Mouse (Mus musculus) adrenal gland, postnatal 14 days (tissue): ENCODE results near the gene Fam20a. TPM values are rescaled to one million over a fixed set of nuclear protein-coding genes. Genes with fewer than 3 reads are reported as not detected.

Experiments
- DNase-seq: peaks from one replicate; pipeline ENCODE4 v3.0.0; 2021; ENCODE audit warnings: mixed read lengths
- total RNA-seq: library from RNA; stranded (reverse); gene quantifications from 2 replicates; pipeline ENCODE4 v1.2.3, GENCODE M21; 2021

The Fam20a gene
- total RNA-seq, 1 experiment from 2014 or later, result 9.0 TPM

DNA sequence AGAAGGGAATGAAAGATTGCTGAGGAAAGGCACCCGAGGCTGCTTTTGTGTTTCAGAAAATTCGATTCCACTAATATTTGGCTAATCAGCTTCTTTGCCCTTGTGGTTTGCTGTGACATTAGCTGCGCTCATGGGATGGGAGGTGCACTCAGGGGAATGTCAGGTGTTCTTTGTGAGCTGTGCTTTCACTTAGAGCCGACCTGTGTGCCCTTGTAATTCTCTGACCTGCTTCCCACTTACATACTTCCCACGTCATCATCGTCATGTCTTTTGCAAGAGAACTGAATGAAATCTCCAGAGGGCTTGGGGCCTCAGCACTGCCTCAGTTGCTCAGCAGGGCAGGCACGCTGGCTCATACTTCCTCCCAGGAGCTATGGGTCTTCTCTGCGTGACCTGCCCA is 68.9 kb downstream of the Fam20a start:
- DNase-seq, result no peak

DNA sequence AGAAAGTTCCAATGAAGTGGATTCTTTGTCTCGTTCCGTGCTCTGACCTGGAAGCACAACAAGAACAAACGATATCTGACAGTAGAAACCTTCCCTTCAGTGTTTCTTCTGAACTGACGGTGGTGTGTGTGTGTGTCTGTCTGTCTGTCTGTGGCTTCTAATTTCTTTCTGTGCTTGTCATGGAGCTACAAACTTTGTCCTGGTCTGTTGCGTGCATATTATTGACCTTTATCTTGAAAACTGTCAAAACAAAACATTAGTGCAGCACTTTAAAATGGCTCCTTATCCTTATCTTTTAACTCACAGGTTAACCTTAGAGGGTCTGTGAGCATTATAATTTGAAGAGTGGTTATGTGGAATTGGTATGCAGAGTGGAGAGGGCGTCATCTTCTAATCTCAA is 69.6 kb downstream of the Fam20a start:
- DNase-seq, result no peak

GRCm38 (mm10) chr11:109651566-109652024 is 70.5 kb downstream of the Fam20a start:
- peak; percentile 74 for DNase-seq

DNA sequence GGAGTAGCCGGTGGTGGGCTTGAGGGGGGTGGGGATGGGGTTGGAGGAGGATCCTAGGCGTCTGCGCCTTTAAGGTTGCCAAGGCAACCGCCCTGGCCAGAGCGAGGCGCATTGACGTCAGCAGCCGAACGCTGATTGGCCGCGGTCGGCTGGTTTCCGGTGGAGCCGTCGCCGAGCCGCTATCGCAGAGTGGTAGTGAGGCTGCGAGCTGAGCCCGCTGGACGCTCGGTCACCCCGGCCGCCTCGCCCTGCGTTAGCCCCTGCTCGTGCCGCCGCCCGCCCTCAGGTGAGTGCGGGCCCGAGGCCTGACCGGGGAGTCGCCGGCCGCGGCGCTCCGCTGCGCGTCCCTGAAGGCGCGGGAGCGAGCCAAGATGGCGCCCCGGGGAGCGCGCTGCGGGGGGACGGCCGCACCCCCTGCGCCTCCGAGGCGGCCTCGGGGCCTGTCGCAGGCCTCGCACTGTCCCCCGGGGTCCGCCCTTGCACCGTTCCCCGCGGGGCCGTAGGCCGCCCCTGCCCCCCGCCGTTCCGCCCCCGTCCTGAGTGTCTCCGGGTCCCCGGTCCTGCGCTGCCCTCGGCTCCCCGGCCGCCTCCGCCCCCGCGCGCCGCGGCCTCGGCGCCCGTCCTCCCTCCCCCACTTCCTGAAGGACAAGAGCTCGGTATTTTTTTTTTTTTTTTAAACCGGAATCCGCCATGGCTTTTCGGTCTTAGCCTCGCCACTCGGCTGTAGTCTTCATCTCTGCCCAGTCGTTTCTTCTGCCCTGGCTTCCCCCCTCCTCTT is 71.1 kb downstream of the Fam20a start:
- DNase-seq, result peak; percentile 95

DNA sequence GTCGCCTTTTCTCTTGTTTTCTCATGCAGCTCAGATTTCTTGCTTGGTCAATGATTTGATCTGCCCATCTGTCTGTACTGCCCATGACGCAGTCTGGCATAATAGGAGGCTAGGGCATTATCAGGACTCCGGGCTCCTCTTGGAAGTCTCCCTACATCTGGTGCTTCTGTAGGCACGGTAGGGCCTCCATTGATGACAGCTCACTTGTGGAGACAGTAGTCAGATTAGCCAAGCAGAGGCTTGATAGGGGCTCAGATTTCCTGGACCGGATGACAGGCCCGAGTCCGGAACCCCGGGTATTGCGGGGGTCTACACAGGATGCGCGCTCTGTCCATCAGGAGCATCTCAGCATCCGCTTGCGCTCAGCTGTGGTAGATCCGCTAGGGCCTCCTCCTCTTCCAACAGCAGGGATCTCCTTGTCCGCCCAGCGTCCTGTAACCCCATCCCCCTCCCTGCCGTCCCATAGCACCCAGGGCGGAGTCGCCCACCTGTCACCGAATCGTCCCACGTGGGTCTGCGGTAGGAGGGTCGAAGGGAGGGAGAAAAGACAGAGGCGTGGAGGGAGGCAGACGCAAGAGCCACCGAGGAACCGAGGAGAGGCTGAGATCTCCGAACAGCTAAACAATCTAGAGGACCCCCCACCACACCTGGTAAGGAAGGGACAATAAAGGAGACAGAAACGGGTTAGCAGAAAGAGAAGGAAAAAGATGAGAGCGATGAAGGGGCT is 71.9 kb downstream of the Fam20a start:
- DNase-seq, result peak; percentile 92

- no peak for DNase-seq
Measured at GRCm38 (mm10) chr11:109649206-109649605, 72.9 kb downstream of the Fam20a start, which contains the start of gene Prkar1a. TSS of gene Prkar1a (plus strand) at chr11:109649405.

- peak; percentile 27 for DNase-seq
Measured at GRCm38 (mm10) chr11:109648510-109648909, 73.6 kb downstream of the Fam20a start.

- peak; percentile 83 for DNase-seq
Measured at GRCm38 (mm10) chr11:109641498-109642222, 80.4 kb downstream of the Fam20a start.

GRCm38 (mm10) chr11:109635871-109636395 is 86.1 kb downstream of the Fam20a start:
- no peak for DNase-seq

GRCm38 (mm10) chr11:109634928-109635327 is 87.2 kb downstream of the Fam20a start:
- DNase-seq, result peak; percentile 57

DNA sequence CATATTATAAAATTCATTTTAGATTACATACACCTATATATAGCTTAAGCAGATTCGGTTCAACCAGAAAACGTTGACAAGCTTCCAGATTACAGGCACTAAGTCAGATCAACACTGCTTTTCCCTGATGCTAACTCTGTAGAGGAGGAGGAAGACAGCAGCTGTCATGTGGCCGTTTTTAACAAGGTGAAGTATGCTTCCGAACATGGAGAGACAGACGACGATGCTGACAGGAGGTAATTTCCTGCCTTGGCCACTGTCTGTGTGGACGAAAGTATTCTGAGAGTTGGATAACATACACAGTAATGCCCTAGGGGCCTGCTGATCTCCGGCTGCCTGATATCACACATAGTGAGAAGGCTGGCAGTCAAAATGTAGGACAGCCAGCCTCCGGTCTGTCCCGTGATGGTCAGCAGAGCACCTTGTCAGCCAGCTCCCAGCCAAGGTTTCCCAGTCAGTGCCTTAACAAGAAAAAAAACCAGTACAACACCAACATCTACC is 93.0 kb downstream of the Fam20a start:
- no peak for DNase-seq

DNA sequence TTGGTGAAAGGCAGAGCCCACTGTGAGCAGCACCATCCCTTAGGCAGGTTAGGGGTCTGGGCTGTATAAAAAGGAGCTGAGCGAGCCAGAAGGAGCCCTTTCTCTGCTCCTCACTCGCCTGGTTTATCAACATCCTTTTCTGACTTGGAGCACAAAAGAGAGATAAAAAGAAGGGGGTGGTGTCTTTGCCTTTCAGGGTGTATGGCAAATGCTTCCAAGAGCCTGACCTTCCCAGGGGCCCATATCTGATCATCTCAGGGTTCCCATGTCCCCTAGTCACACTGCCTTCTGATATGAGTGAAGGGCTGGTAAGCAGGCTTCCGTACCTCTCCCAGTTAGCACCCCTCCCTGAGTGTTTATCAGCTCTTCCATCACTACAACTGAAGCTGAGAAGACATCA is 94.0 kb downstream of the Fam20a start:
- no peak for DNase-seq

DNA sequence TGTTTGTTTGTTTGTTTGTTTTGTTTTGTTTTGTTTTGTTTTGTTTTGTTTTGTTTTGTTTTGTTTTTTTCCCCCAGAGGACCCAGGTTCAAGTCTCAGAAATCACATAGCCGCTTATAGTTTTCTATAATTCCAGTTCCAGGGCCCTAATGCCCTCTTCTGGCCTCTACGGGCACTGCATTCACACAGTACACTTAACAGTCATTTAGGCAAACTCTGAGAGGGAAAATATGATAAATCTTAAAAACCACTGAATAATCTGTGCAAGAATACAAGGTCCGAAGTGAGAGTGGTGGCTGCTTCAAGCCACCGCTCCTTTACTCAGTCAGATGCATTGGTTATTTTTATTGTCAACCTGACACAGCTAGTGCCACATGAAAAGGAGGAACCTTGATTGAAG is 94.4 kb downstream of the Fam20a start:
- DNase-seq, result peak; percentile 33

DNA sequence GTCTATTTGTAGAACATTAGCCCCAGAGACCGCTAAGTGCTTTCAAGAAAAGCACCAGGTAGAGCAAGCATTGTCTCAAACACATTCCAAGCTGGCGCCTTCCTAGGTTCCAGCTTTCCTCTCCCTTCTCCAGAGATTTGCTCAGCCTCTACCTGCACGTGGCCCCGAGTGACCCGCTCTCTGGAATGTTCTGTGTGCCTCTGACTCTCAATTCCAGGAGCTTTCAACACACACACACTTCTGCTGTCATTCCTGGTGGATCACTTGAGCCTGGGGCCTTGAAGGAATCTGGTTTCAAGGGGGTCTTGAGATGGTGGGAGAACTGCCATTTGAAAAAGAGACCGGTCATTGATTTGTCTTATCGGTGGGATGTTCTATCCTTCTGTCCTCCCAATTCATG is 98.8 kb downstream of the Fam20a start:
- no peak for DNase-seq

GRCm38 (mm10) chr11:109622518-109623037 is 99.5 kb downstream of the Fam20a start:
- DNase-seq, result peak; percentile 52

DNA sequence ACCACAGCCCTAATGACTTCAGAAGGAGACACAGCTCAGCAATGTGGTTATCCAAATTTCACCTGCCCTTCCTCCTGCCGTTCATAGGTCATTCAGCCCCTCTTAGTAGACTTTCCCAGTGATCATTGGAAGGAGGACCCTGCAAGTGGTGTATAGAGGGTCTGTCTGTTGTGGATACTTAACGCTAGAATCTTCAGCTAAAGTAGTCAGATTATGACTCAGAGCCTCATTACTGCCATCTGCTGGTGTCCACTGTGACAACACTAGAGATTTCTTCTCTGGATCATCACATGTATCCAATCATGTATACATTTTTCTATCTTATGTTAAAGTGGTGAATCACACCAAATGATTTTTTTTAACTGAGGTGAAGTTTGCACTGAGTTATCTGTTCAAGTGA is 100.9 kb downstream of the Fam20a start:
- peak; percentile 70 for DNase-seq

DNA sequence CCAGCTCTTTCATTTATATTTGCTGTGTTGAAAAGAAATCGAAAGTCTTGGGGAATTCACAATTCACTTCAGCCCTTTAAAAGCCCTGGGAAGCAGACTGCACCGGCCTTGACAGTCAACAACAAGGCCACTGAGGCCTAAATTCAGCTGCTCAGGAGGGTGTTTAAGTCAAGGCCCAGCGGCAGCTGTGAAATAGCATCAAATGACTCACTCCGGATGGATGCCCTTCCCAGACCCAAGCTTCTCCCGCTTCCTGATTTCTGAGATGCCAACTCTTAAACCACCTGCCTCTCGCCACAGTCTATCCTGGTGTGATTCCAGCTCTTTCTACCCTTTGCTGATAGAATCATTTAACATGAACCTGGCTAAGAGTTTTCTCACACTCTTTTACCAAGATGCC is 101.7 kb downstream of the Fam20a start:
- peak; percentile 67 for DNase-seq

Other genes starting within 250 kb of the Fam20a start
- gene Arsg, start 248.9 kb downstream of the Fam20a start, total RNA-seq, result 3.3 and 7.0 TPM in 2 replicates
- 2.4 and 4.4 TPM in 2 replicates for gene Slc16a6, start 248.7 kb downstream of the Fam20a start, total RNA-seq
- 31.9 and 40.0 TPM in 2 replicates for gene Wipi1, start 110.3 kb downstream of the Fam20a start, total RNA-seq
- 346 and 353 TPM in 2 replicates for gene Prkar1a, start 72.9 kb downstream of the Fam20a start, total RNA-seq
- not detected in 2 replicates for gene 1700012B07Rik, start 105.8 kb upstream of the Fam20a start, total RNA-seq